Mouse (Mus musculus) heart, embryonic 11.5 days (tissue): Measurements from ENCODE around the gene Rbck1. TPM values are rescaled to one million over a fixed set of nuclear protein-coding genes. Genes with fewer than 3 reads are reported as not detected.

Source experiments
- ATAC-seq: fragments of 200-750 bp; cut with Nextera tagmentation; replicated peaks from 2 replicates; pipeline ENCODE4 v1.8.0; 2017; ENCODE audit warnings: moderate library complexity; ENCODE audit not compliant: insufficient number of reproducible peaks, low FRiP score, low TSS enrichment
- H3K27ac ChIP-seq: fragments of 300-500 bp; sonication (generic); 2 replicates; pipeline ENCODE4 v1.5.1; 2014; ENCODE audit warnings: mild to moderate bottlenecking, low read depth, low read length
- H3K27me3 ChIP-seq: fragments of 300-500 bp; sonication (generic); 2 replicates; pipeline ENCODE4 v1.6.1; 2014; ENCODE audit warnings: mild to moderate bottlenecking, low read length, mixed read lengths; ENCODE audit not compliant: control insufficient read depth, insufficient read depth
- H3K36me3 ChIP-seq: fragments of 300-500 bp; sonication (generic); 2 replicates; pipeline ENCODE4 v1.6.1; 2014; ENCODE audit warnings: mild to moderate bottlenecking, low read length, moderate library complexity, mixed read lengths; ENCODE audit not compliant: control insufficient read depth, insufficient read depth
- H3K4me1 ChIP-seq: fragments of 300-500 bp; sonication (generic); 2 replicates; pipeline ENCODE4 v1.6.1; 2014; ENCODE audit warnings: low read length; ENCODE audit not compliant: control insufficient read depth, insufficient read depth
- H3K4me2 ChIP-seq: fragments of 300-500 bp; sonication (generic); 2 replicates; pipeline ENCODE4 v1.6.1; 2014; ENCODE audit warnings: mild to moderate bottlenecking, moderate library complexity
- H3K4me3 ChIP-seq: fragments of 300-500 bp; sonication (generic); 2 replicates; pipeline ENCODE4 v1.5.1; 2014; ENCODE audit warnings: low read depth, low read length
- H3K9ac ChIP-seq: fragments of 300-500 bp; sonication (generic); 2 replicates; pipeline ENCODE4 v1.6.1; 2014; ENCODE audit warnings: mild to moderate bottlenecking, low read depth, low read length, moderate library complexity
- H3K9me3 ChIP-seq: fragments of 300-500 bp; sonication (generic); replicated peaks from 2 replicates; pipeline ENCODE4 v1.6.1; 2016; ENCODE audit warnings: low read length; ENCODE audit not compliant: control insufficient read depth
- WGBS: fragments of 180-500 bp; shearing (Covaris S2); extraction: QIAGEN DNeasy Blood & Tissue Kit; methylation state at CpG from one replicate; pipeline ENCODE4 v1.1.7; 2014; ENCODE audit not compliant: insufficient replicate concordance; 5-methylcytosine and 5-hydroxymethylcytosine counted together
- polyA plus RNA-seq: library from polyadenylated mRNA; unstranded; fragments of >200 nt; fragmentation: Nextera tagmentation; extraction: Ambion mirVana; gene quantifications from 2 replicates; pipeline ENCODE4 v1.2.1, GENCODE M21; 2014

Gene Rbck1
- polyA plus RNA-seq, 1 experiment from 2014 or later = 62.6 TPM

DNA sequence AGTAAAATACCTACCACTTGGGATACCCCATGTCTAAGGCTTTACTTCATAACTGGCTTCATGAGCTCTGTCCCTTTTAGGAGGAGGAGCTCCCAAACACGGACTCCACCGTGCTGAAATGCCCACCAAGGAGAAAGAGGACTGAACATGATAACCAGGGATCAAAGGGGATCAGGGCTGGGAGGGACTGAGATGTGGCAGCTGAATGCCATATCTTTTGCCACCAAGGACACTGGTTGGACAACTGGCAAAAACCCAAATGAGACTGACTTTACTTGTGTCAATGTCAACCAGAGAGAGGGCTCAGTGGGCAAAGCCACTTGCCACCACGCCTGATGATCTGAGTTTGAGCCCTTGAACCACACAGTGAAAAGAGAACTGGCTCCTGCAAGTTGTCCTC, 7.6 kb downstream of the Rbck1 start:
- H3K4me1 ChIP-seq = no peaks in the 10 kb centered on the region
- no peaks in the 10 kb centered on the region for H3K9me3 ChIP-seq
- no peak overlapping the region for H3K4me2 ChIP-seq
- WGBS = 75% methylated on average over 3 of the region's 3 CpGs
- no peak overlapping the region for H3K9ac ChIP-seq
- H3K27ac ChIP-seq = no peak overlapping the region
- H3K4me3 ChIP-seq = no peak overlapping the region
- no peak for ATAC-seq
- H3K27me3 ChIP-seq = no peaks in the 10 kb centered on the region
- peaks cover 28% of the 10 kb centered on the region for H3K36me3 ChIP-seq

DNA sequence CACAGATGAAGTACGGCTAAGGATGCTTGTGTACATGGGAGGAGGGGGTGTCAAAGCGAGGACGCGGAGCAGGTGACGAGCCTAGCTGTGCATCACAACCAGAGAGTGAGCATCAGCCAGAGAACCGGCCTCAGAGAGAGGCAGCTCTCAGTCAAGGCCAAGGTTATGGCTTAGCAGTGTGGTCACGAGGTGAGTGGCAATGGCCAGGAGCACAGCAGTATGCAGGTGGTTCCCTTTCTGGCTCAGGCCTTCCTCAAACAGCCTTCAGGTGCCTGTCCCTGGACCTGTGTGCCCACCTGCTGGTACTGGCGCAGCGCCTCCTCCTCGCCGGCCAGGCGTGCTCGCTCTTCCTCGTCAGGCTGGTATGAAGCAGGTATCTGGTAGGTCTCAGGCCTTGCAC, 8.5 kb downstream of the Rbck1 start:
- Histone ChIP-seq H3K27me3 (no peaks in the 10 kb centered on the region), H3K9ac (no peak overlapping the region), H3K4me2 (no peak overlapping the region), H3K4me1 (no peaks in the 10 kb centered on the region), H3K36me3 (peaks cover 28% of the 10 kb centered on the region), H3K9me3 (no peaks in the 10 kb centered on the region), H3K4me3 (no peak overlapping the region), H3K27ac (no peak overlapping the region)
- 94% methylated on average over 14 of the region's 14 CpGs for WGBS
- no peak for ATAC-seq

- H3K4me1 ChIP-seq = no peaks in the 10 kb centered on the region
- ATAC-seq = no peak
- WGBS = 94% methylated on average over 6 of the region's 6 CpGs
- no peak overlapping the region for H3K9ac ChIP-seq
- peaks cover 37% of the 10 kb centered on the region for H3K36me3 ChIP-seq
- no peak overlapping the region for H3K4me2 ChIP-seq
- no peaks in the 10 kb centered on the region for H3K27me3 ChIP-seq
- H3K9me3 ChIP-seq = no peaks in the 10 kb centered on the region
- H3K4me3 ChIP-seq = no peak overlapping the region
- H3K27ac ChIP-seq = no peak overlapping the region
Measured at GRCm38 (mm10) chr2:152322198-152322597, 10.3 kb downstream of the Rbck1 start.

- no peaks in the 10 kb centered on the region for H3K9me3 ChIP-seq
- no peak overlapping the region for H3K27ac ChIP-seq
- 84% methylated on average over 5 of the region's 5 CpGs for WGBS
- no peaks in the 10 kb centered on the region for H3K27me3 ChIP-seq
- H3K4me1 ChIP-seq = no peaks in the 10 kb centered on the region
- H3K4me3 ChIP-seq = no peak overlapping the region
- H3K36me3 ChIP-seq = peaks cover 37% of the 10 kb centered on the region
- H3K4me2 ChIP-seq = no peak overlapping the region
- H3K9ac ChIP-seq = no peak overlapping the region
- no peak for ATAC-seq
Measured at GRCm38 (mm10) chr2:152321558-152321957, 10.9 kb downstream of the Rbck1 start.

GRCm38 (mm10) chr2:152317054-152317453, 15.4 kb downstream of the Rbck1 start:
- ATAC-seq = no peak
- Histone ChIP-seq H3K9me3 (no peaks in the 10 kb centered on the region), H3K9ac (no peak overlapping the region), H3K4me1 (no peaks in the 10 kb centered on the region), H3K4me3 (no peak overlapping the region), H3K4me2 (no peak overlapping the region), H3K27me3 (no peaks in the 10 kb centered on the region), H3K27ac (no peak overlapping the region), H3K36me3 (peaks cover 30% of the 10 kb centered on the region)
- 85% methylated on average over 6 of the region's 6 CpGs for WGBS

DNA sequence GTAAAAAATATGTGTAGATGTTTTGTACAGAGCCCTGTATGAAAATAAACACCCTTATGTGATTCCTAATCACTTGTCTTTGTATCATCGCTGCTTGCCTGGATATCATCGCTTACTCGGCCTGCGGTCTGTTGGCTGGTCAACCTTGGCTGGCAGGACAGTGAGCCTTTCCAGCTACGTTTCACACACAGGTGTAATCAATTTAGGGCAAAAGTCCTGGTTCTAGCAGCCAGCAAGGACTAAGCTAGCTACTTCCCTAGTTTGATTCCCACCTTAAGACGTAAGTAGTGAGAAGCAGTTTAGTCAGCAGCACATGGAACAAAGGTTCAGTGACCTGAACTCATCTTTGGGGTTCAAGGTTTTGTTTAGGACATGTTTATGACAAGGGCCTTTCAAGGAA, 18.5 kb downstream of the Rbck1 start:
- 89% methylated on average over 6 of the region's 6 CpGs for WGBS
- Histone ChIP-seq H3K4me3 (no peak overlapping the region), H3K36me3 (peaks cover 44% of the 10 kb centered on the region), H3K27me3 (no peaks in the 10 kb centered on the region), H3K9me3 (no peaks in the 10 kb centered on the region), H3K4me1 (no peaks in the 10 kb centered on the region), H3K4me2 (no peak overlapping the region), H3K27ac (no peak overlapping the region), H3K9ac (no peak overlapping the region)
- ATAC-seq = no peak

DNA sequence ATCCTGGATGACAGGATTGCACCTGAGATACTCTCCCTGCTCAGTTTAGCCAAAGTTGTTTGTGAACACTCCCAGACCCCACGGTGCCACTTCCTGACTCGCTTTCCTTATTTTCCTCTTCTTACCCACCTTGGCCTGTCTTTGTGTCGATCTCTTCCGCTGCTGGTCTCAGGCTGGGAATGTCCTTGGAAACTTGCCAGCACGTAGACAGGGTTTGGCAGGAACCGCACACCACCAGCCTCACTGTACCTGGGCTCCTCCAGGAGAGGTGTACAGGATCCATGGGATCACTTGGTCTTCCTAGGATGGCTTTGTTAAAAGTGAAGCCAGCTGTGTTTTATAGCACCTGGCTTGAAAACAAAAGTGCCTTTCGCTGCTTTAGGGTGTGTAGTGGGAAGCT, 19.5 kb downstream of the Rbck1 start:
- Histone ChIP-seq H3K27ac (no peak overlapping the region), H3K4me3 (no peak overlapping the region), H3K27me3 (no peaks in the 10 kb centered on the region), H3K4me2 (no peak overlapping the region), H3K36me3 (peaks cover 45% of the 10 kb centered on the region), H3K9me3 (no peaks in the 10 kb centered on the region), H3K4me1 (no peaks in the 10 kb centered on the region), H3K9ac (no peak overlapping the region)
- 77% methylated on average over 7 of the region's 7 CpGs for WGBS
- ATAC-seq = no peak

DNA sequence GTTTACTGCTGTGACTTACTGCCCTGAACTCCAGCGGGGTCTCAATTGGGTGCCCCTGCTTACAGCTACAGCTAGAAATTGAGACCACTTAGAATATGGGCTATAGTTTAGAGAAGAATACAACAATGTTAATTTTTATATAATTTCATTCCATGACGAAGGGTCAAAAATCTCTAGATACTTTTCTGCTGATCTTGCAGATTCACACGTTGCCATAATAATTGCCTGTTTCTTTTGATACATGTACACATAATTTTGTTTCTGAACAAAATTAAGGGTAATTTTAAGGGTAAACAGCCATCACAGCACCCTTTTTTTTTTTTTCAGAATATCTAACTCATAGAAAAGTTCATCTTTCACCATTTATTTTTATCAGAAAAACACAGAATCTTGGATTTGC, 25.3 kb downstream of the Rbck1 start:
- Histone ChIP-seq H3K4me3 (no peak overlapping the region), H3K4me2 (no peak overlapping the region), H3K9me3 (no peaks in the 10 kb centered on the region), H3K4me1 (no peaks in the 10 kb centered on the region), H3K27me3 (no peaks in the 10 kb centered on the region), H3K9ac (no peak overlapping the region), H3K27ac (no peak overlapping the region), H3K36me3 (peaks cover 51% of the 10 kb centered on the region)
- no peak for ATAC-seq
- 90% methylated on average over 3 of the region's 3 CpGs for WGBS

DNA sequence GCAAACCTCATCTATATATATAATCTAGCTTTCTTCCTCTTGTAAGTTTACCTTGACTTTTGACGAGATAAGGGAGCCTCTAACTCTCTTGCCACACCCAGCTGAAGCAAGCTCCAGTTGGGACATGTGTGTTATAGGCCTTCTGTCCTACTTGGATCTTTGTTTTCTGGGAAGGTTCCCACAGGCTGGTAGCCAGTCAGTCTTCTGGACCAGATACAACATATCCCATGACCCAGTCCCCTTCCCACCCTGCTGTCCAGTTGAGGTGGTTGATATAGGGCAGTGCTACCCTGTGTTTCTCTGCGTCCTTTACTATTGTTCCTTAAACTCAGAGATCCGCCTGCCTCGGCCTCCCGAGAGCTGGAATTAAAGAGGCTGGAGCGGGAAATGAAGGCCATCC, 27.0 kb downstream of the Rbck1 start:
- Histone ChIP-seq H3K9ac (no peak overlapping the region), H3K4me2 (no peak overlapping the region), H3K27me3 (no peaks in the 10 kb centered on the region), H3K36me3 (peaks cover 37% of the 10 kb centered on the region), H3K4me1 (no peaks in the 10 kb centered on the region), H3K27ac (no peak overlapping the region), H3K9me3 (no peaks in the 10 kb centered on the region), H3K4me3 (no peak overlapping the region)
- 93% methylated on average over 6 of the region's 6 CpGs for WGBS
- no peak for ATAC-seq
